Mouse (Mus musculus): ENCODE measurements around the gene Fstl1.

- TF ChIP-seq HCFC1 (IDR thresholded peaks at IDR 0.05; ENCODE audit: borderline replicate concordance, insufficient read depth, low read length) (no peak), MAFK (IDR thresholded peaks at IDR 0.05; ENCODE audit: insufficient read depth, low read depth, low read length) (no peak), ZNF384 (IDR thresholded peaks at IDR 0.05; ENCODE audit: low read depth, low read length) (no peak)
Measured at GRCm38 (mm10) chr16:37854054-37854453, 77.4 kb downstream of the Fstl1 start.
